Mouse (Mus musculus): Measurements from ENCODE around the gene Tmem47.

DNA sequence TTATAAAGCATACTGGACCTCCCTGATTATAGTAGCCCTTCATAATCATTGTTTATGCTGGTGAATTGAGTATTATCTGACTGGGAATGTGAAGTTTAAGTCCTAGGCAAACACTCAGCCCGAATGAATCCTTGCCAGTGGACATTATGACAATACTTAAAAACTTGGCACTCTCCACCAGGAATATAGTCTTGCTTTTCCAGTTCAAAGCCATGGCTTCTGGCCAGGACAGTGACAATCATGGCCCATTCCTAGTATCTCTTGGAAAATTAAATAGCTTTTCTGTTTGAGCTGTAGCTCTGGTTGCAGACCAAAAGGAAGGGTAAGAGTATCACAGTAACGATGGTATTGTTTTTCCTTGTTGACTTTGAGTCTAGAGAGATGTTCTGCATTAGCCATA is 10.5 kb downstream of the Tmem47 start:
- TF ChIP-seq CTCF (IDR thresholded peaks at IDR 0.05; ENCODE audit: low read depth): no peak
- no peak for TF ChIP-seq EP300 (IDR thresholded peaks at IDR 0.05; ENCODE audit: low read depth)

Data from liver, postnatal 0 days (tissue).